Mouse (Mus musculus): ENCODE results near the gene Ube2o.
"Not testable (repeated sequence)": the region's sequence is repeated elsewhere in the genome, so short reads cannot be mapped to it uniquely, and the experiment has no call there.

Gene Ube2o

DNA sequence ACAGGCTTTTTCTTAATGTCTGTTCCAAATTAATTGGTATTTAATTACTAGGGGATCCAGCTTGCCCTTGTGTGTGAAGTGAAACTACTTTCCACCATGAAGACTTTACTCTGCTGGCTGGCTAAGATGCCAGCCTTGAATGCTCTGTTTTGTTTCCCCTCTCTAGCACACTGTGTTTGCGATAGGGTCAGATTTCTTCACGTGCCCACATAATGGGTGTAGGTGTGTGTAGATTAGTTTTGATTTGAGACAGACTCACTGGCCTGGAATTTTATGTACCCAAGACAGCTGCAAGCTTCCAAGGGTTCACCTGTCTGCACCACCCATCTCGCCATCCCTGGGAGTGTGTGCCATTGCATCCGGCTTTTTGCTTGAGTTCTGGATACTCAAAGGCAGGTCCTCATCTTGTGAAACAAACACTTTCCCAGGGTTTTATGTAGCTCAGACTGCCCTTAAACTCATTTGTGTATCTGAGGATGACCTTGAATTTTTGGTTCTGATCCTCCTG, 67.7 kb downstream of the Ube2o start:
- no peak for DNase-seq (ENCODE audit: low spot score in 2 of 2)

DNA sequence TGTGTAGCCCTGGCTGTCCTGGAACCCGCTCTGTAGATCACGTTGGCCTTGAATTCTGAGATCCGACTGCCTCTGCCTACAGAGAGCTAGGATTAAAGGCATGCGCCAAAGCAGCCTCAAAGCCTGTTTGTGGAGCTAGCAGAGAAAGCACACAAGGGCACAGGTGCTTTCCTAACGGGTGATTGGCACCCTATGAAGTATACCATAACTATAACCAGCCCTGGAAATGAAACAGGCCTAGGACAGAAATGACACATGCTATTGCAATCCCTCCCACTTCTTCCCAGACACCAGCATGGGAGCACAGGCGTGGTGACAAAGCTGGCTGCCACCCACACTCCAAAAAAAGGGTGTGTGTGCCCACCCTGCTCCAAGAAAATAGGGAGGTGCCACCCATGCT, 68.3 kb downstream of the Ube2o start:
- DNase-seq (ENCODE audit: low spot score in 2 of 2), result no peak

DNA sequence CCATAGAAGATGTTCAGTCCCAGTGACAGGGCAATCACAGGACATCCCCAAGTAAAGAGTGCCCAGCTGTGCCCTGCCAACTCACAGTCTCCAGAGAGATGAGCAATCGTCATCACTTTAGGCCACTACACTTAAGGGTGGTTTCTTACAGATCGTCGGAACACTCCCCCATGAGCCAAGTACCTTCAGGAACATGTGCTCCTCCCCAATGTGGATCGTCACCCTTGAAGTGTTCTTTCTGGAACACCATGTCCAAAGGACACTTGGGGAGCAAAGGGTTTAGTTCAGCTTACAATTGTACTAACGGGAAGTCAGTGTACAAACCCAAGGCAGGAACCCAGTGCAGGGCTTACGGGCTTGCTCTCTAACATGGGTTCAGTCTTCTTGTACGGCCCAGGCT, 69.1 kb downstream of the Ube2o start:
- no peak for DNase-seq (ENCODE audit: low spot score in 2 of 2)

DNA sequence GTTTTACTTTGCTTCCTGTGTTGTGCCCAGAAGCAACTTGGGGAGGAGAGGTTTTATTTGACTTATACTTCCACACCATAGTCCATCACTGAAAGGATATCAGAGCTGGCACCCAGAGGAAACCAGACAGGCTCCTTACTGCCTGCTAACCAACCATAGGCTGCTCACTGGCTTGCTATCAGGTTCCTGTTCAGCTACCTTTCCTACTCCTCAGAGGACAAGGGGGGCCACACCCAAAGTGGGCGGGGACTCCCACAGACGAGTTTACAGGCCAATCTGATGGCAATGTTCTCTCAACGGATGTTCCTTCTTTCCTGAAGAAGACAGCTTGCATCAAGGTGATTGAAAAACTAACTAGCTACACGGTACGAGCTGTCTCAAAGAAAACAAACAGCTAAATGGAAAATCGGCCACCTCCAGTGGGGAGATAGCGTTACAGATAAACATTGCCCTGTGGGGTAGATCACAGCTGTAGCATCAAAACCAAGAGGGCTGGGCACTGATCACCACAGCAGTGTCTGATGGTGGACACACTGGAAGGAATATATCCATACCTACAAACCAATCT, 69.9 kb downstream of the Ube2o start:
- DNase-seq (ENCODE audit: low spot score in 2 of 2), result no peak

DNA sequence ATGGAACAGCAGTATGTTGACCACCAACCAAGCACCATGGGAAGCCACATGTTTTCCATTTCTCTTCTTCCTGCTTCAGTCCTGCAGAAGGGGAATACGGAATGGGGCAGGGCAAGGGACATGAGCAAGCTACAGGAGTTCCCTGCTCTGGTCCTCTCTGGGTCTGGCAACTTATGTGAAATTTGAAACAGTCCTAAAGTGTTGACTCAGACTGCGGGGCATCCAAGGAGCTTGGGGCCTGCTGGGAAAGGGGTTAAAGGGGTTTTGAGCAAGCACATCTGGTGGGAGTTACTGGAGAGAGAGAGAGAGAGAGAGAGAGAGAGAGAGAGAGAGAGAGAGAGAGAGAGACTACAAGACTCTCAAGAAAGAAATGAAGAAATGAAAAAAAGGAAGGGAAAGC, 72.6 kb downstream of the Ube2o start:
- DNase-seq (ENCODE audit: low spot score in 2 of 2), result no peak

DNA sequence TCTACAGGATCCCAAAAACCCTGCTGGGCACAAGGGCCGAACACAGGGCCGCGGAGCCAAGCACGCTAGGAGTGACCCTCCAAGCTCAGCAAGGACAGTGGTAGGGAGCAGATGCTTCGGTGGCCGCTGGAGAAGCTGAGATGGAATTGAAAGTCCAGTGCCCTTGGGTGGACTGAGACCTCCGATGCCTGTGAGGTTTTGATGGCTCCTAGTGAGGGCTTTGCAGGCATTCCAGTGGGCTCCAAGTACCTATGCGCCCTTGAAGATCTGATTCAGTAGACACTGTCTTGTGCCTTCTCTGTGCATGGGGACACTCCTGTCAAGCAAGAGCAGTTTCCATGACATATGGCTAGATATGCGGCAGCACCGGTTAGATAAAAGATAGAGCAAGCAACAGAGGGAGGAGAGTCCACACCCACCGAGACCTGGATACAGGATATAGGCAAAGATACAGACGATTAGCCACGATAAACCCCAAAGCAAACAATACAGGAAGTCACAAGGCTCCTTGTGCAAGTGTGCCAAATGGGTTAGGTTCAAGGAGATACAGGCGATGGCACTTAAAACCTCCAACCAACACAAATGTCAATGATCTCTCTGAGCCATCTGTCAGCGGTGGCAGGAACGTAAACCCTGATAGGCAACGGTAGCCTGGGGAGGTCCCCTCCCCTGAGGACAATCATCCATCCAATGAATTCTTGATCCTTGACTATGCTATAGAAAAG, 74.9 kb downstream of the Ube2o start:
- DNase-seq (ENCODE audit: low spot score in 2 of 2), result no peak

DNA sequence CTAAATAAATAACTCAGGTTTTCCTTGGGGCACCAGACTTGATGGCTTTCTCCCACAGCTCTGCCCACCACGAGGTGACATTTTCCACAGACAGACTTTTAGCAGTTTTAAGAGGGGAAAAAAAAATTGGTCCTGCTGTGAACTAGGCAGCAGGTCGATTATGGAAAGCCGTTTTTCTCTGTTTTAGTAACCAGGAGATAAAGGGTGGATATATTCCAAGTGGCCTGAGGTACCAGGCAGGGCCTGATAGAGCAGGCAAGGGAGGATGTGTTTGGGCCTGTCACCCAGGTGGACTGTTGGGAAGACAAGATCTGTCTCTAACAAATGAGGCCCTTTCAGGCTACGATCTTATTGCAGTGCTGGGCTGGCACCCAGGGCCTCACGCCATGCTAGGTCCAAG, 75.7 kb downstream of the Ube2o start:
- no peak for DNase-seq (ENCODE audit: low spot score in 2 of 2)

DNA sequence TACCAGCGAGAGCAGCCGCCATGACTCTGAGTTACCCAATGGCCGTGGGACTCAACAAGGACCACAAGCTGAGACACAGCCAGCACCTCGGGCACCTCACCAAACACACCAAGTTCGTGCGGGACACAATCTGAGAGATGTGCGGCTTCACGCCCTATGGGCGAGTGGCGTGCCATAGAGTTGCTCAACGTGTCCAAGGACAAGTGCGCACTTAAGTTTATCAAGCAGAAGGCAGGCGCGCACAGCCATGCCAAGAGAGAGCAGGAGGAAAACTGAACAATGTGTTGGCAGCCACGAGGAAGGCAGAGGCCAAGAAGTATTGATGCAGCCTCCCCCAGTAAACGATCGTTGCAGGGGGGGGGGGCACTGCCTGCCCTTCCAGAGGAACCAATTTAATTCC, 76.7 kb downstream of the Ube2o start:
- no peak for DNase-seq (ENCODE audit: low spot score in 2 of 2)

DNA sequence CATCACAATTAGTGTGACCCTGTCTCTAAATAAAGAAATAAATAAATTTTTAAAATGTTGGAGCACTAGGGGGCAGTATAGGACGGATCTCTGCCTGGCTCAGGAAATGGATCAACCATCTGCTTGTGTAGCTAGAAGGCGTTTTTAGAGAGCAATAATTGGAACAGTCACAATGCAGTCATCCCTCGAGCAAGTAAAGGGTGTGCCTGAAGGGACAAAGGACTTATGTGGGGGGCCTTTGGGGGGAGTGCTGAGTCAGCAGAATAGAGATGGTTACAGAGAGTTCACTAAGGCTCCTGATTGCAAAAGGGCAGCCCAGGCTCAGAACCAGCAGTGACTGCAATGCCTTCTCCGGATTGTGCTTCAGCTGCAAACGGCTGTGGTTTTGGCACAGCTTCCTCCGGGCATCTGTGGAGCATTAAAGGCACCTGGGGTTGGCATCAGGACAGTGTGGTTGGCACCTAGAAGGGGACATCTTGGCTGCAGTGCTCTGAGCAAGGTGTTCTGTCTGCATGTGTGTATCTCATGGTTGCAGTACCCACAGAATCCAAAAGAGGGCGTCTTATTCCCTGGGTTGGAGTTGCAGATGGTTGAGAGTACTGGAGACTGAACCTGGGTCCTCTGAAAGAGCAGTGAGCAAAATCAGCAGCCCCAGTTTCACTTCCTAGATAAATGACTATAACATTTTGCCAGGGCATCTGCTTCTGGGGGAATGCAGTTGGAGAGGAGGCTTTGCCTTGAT, 80.1 kb downstream of the Ube2o start:
- DNase-seq (ENCODE audit: low spot score in 2 of 2), result peak in 1 of 2 experiments; percentile 38

DNA sequence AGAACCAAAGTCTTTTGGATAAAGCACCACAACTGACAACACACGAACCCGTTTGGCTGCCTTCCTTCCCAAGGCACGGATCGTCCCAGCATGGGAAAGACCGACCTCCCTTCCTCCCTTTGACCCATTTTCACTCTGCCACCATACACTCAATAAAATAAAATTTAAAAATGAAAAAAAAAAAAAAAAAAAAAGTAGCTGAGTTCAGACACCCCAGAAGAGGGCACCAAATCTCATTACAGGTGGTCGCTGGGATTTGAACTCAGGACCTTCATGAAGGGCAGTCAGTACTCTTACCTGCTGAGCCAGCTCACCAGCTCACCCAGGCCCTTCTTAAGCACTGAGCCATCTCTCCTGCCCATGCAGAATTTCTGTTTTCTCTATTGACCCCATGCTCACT, 82.2 kb downstream of the Ube2o start:
- no peak for DNase-seq (ENCODE audit: low spot score in 2 of 2)

DNA sequence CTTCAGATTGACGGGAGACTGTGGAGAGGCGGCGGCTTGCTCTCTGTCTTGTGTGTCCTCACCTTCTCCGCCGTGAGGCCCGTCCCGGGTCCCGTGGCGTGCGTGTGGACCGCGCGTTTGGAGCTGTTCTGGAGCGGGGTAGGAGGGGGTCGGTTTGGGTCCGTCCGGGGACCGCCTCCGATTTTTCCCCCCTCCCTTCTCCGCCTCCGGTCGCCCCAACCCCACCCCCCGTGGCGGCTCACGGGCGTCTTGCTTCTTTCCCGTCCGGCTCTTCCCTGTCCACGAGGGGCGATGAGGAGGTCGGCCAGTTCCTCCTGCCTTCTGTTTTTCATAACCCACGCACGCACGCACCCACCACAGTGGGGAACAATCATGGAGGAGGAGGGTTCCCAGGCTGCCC, 82.7 kb downstream of the Ube2o start:
- DNase-seq (ENCODE audit: low spot score in 2 of 2), result no peak

DNA sequence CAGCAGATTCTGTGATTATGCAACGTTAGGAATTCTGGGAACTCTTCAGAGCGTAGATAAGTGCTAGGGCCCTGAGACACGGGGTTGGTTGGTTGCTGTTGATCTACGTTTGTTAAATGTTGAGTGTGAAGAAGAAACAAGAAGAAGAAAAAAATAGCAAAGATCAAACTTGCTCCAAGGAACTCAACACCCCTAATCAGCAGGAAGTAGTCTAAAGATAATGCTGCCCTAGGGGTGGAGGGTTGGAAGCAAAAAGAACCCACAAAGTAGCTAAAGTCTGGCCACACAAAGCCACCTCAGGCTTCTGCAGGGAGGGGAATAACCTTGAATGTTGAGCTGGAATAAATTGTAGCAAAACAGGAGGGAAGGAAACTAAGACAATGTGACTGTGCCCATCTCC, 83.9 kb downstream of the Ube2o start:
- no peak for DNase-seq (ENCODE audit: low spot score in 2 of 2)

DNA sequence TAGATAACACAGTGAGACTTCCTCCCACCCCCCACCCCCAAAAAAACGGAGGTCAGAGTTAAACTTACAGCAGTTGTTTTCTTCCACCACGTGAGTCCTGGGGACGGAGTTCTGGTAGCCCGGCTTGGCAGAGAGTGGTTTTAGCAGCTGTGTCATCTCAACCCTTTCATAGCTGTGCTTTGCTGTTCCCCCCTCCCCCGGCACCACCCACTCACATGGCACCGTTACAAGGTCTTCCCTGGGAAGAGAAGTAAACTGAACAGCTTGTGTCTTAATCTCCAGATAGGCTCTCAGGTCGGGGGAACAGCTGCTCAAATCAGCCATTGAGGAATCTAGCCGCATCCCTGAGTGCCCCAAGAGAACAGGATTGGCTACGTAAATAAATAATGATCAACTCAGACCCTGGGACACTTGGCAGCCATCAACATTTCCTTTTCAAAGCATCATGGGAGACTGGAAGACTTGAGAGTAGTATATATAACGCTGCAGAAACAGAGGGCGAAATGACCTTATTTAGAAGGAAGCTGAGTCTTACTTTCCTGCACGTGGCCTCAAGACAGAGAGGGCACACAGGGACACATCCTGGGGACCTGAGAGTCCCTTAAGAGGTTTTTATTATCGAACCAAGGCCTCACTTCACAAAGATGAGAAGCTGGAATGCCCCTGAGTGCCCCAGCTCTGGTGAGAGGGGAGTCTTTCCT, 86.6 kb downstream of the Ube2o start:
- DNase-seq (ENCODE audit: low spot score in 2 of 2), result no peak

DNA sequence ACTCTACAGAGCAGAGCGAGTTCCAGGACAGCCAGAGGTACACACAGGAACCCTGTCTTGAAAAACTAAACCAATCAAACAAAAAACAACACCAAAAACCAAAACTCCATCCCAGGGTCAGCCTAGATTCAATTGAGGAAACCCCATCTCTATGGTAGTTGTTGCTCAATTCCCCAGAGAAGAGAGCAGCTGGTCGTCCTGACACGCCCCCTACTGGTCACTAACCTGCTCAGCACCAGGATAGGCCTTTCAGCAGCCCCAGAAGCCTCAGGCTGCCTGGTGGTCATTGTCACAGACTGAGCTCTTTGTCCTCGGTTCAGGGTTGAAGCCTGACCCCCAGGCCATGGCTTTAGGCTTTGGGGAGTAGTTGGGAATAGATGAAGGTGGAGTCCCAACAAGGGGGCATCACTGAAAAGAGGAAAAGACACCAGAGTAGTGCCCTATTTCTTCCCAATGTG, 87.4 kb downstream of the Ube2o start, which contains the start of gene Prpsap1:
TSS of gene Prpsap1 (minus strand) at position 408 of the 458 bp plus-strand sequence.
- peak; percentile 18 to 50 for DNase-seq (ENCODE audit: low spot score in 2 of 2)

DNA sequence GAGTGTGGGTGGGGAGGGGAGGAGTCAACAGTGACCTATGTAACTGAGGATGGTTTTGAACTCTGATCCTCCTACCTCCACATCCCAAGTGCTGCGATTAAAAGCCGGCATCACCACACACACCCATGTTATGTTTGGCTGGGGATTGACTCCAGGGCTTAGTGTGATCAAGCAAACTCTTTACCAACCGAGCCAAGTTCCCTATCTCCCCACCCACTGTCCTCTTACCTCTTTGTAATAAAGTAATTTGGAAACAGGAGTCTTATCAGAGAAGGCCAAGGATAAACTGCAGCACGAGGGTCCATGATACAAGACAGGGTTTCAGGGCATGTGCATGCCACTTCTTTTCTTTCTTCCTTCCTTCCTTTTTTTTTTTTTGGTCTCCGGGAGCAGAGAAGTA, 88.1 kb downstream of the Ube2o start:
- no peak for DNase-seq (ENCODE audit: low spot score in 2 of 2)

DNA sequence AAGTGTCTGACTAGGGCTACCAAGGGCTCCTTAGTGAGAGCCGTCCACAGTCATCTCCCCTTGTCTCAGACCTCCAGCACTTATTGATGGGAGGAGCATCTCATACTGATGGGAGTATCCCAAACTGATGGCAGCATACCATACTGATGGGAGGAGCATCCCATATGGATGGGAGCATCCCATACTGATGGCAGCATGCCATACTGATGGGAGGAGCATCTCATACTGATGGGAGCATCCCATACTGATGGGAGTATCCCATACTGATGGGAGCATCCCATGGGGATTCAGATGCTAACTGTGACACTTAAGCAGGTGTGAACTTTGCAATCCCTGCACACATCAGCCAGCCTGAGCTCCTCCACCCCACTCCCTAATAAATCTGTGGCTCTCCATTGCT, 88.7 kb downstream of the Ube2o start:
- DNase-seq (ENCODE audit: low spot score in 2 of 2), result not testable (repeated sequence)

DNA sequence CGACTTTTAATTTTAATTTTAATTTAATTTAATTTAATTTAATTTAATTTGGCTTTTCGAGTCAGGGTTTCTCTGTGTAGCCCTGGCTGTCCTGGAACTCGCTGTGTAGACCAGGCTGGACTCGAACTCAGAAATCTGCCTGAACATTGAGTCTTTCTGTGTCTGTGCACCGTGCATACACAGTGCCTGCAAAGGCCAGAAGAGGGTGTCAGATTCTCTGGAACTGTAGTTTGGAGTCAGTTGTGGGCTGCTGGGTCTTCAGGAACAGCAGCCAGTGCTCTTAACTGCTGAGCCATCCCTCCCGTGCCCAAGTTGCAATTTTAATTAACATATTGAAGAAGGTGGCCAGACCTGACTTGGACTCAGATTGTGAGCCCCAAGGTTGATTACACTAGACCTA, 89.9 kb downstream of the Ube2o start:
- DNase-seq (ENCODE audit: low spot score in 2 of 2), result no peak

DNA sequence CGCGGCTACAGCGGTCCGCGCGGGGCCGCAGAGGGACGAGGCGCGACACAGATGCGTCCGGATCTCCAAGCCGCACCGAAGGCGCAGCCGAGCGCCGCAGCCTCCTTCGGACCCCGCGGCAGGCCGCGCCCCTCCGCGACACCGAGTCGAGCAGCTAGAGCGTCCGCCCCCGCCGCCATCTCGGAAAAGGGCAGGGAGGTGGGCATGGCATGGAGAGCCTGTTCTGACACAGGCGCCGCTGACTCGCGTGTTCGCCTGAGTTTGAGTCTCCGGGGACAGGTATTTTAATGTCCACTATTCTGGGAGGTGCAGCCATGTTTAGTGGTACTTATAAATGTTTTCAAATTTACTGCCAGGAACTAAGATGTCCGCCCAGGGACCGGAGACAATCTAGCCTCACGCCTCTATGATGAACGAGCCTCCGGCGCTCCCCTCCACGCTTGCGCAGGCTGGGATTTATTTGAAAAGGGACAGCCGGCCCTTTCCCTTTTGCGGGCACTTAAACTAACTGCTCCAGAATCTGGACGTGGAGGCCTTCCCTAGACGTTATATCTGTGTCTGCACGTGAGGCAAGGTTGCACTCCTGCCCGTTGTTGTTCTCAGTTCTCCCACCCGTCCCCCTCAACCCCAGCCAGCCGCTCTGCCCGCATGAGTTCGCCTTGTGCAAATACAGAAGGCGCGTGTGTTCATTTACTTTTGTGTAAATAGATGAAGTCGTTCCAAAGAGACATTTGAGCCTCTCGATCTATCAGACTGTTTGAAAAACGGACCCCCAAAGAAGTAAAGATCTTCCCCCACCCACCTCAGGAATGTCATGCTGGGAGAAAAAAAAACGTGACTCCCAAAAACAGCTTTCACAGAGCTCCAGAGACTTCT, 90.8 kb downstream of the Ube2o start:
- peak; percentile 69 to 86 for DNase-seq (ENCODE audit: low spot score in 2 of 2)

DNA sequence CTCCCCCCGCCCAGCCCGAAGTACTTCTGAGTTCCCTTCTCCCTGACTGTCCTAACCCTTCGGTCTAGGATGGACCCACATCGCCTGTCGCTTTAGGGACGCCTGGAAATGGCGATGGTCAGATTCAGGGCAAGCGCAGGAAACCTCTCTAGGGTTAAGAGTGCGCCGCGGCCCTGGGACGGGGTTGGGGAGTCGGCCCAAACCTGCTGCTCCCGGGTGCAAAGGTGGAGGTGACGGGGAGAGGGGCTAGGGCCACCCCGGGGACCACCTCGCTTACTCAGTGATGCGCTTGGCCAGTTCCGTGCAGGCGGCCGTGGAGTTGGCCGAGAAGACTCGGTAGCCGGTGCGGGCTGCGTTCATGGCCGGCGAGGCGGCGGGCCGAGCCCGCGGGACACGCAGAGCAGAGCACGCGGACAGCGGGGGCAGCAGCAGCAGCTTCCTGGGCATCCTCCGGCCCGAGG, 91.4 kb downstream of the Ube2o start:
- DNase-seq (ENCODE audit: low spot score in 2 of 2), result peak in 1 of 2 experiments; percentile 20

DNA sequence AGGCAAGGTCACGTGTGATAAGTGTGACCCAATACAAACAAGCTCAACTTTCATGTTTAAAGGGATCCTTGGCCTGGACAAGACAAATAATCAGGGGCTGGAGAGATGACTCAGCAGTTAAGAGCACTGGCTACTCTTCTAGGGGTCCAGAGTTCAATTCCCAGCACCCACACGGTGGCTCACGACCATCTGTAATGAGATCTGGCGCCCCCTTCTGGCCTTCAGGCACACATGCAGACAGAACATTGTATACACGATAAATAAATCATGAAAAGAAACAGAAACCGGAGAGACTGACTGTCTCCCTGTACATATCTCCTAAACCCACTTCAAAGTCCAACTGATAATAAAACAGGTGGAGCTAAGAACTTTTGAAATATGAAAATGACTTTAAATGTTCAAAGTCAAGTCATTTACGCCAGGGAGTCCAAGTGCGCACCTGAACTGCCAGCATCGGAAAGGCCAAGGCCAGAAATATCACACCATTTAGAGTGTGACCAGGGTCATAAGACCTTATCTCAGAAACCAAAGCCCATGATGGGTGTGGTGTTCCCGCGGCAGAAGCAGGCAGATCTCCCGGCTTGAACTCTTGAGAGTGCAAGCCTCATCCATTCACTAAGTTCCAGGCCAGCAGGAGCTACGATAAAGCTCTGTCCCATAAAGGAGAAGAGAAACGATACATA, 92.4 kb downstream of the Ube2o start:
- DNase-seq (ENCODE audit: low spot score in 2 of 2), result no peak
